Mouse (Mus musculus) liver, embryonic 16.5 days (tissue): ENCODE results near the gene Kcnk3. TPM values are rescaled to one million over a fixed set of nuclear protein-coding genes. Genes with fewer than 3 reads are reported as not detected.

Experiments
- ATAC-seq: fragments of 200-750 bp; cut with Nextera tagmentation; 2 replicates; pipeline ENCODE4 v1.8.0; 2017; ENCODE audit warnings: low read depth, mild to moderate bottlenecking, moderate number of reproducible peaks, moderate library complexity
- H3K27ac ChIP-seq: fragments of 300-500 bp; sonication (generic); 2 replicates; pipeline ENCODE4 v1.5.1; 2014; ENCODE audit warnings: mild to moderate bottlenecking, low read length
- H3K27me3 ChIP-seq: fragments of 300-500 bp; sonication (generic); 2 replicates; pipeline ENCODE4 v1.6.1; 2014; ENCODE audit warnings: low read depth, low read length, mixed read lengths; ENCODE audit not compliant: control insufficient read depth, insufficient read depth
- H3K36me3 ChIP-seq: fragments of 300-500 bp; sonication (generic); 2 replicates; pipeline ENCODE4 v1.6.1; 2014; ENCODE audit warnings: mild to moderate bottlenecking; ENCODE audit not compliant: control insufficient read depth, insufficient read depth
- H3K4me1 ChIP-seq: fragments of 300-500 bp; sonication (generic); 2 replicates; pipeline ENCODE4 v1.6.1; 2014; ENCODE audit warnings: low read depth, low read length, mixed read lengths; ENCODE audit not compliant: control insufficient read depth
- H3K4me2 ChIP-seq: fragments of 300-500 bp; sonication (generic); 2 replicates; pipeline ENCODE4 v1.6.1; 2014; ENCODE audit warnings: low read depth, low read length, mixed read lengths
- H3K4me3 ChIP-seq: fragments of 300-500 bp; sonication (generic); 2 replicates; pipeline ENCODE4 v1.5.1; 2014; ENCODE audit warnings: low read depth, mild to moderate bottlenecking, low read length
- H3K9ac ChIP-seq: fragments of 300-500 bp; sonication (generic); 2 replicates; pipeline ENCODE4 v1.6.1; 2014; ENCODE audit warnings: low read depth, low read length
- H3K9me3 ChIP-seq: fragments of 300-500 bp; sonication (generic); replicated peaks from 2 replicates; pipeline ENCODE4 v1.6.1; 2016; ENCODE audit warnings: low read length; ENCODE audit not compliant: control insufficient read depth
- WGBS: fragments of 180-500 bp; shearing (Covaris S2); extraction: QIAGEN DNeasy Blood & Tissue Kit; methylation state at CpG from one replicate; pipeline ENCODE4 v1.1.7; 2014; ENCODE audit not compliant: insufficient replicate concordance; 5-methylcytosine and 5-hydroxymethylcytosine counted together
- polyA plus RNA-seq: library from polyadenylated mRNA; unstranded; fragments of >200 nt; fragmentation: Nextera tagmentation; extraction: Ambion mirVana; gene quantifications from 2 replicates; pipeline ENCODE4 v1.2.1, GENCODE M21; 2015

Kcnk3 gene
- polyA plus RNA-seq = 0.13 and 0.47 TPM in 2 replicates

DNA sequence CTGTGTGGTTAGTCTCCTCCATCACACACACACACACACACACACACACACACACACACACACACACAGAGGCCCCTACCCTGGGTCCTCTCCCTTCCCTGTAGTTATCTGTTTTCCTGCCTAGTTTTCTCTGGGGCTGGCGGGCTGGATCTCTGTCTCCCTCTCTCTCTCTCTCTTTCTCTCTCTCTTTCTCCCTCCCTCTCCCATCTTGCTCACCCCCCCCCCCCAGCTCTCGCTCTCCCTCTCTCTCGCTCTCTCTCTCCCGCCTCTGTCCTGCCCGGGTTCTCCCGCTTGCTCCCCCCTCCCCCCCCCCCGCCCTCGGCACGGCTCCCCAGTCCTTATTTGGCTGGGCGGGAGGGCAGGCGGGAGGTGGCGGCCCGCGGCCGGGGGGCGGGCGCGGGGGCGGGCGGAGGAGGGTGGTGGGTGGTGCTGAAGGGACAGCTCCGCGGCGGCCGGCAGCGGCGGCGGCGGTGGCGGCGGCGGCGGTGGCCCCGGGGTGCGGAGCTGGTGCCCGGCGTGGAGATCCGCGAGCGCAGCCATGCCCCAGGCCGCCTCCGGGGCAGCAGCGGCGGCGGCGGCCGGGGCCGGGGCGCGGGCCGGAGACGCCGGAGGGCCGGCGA lies at the start of gene Kcnk3:
TSS of gene Kcnk3 (plus strand) at position 490 of the 620 bp plus-strand sequence.
- Histone ChIP-seq H3K4me1 (peaks cover 5% of the 10 kb centered on the region; the same call in 1 of the 2 replicates), H3K4me3 (peak within 1 kb of the TSS; percentile 38), H3K9ac (no peak within 1 kb of the TSS), H3K27ac (no peak within 1 kb of the TSS), H3K27me3 (peaks cover 46% of the 10 kb centered on the region), H3K36me3 (no peaks in the 10 kb centered on the region), H3K9me3 (no peaks in the 10 kb centered on the region), H3K4me2 (peak within 1 kb of the TSS; percentile 55)
- peak; percentile 35; the same call in 1 of the 2 replicates for ATAC-seq
- 5% methylated on average over 14 of the region's 54 CpGs for WGBS

GRCm38 (mm10) chr5:30545698-30546097 lies 42.3 kb upstream of the Kcnk3 start, which contains the start of gene Cib4:
TSS of gene Cib4 (minus strand) at chr5:30545836.
- Histone ChIP-seq H3K4me2 (no peak within 1 kb of the TSS), H3K9me3 (no peaks in the 10 kb centered on the region), H3K36me3 (no peaks in the 10 kb centered on the region), H3K4me1 (no peaks in the 10 kb centered on the region), H3K27ac (no peak within 1 kb of the TSS), H3K4me3 (no peak within 1 kb of the TSS), H3K27me3 (no peaks in the 10 kb centered on the region), H3K9ac (no peak within 1 kb of the TSS)
- ATAC-seq = no peak
- 26% methylated on average over 2 of the region's 2 CpGs for WGBS

DNA sequence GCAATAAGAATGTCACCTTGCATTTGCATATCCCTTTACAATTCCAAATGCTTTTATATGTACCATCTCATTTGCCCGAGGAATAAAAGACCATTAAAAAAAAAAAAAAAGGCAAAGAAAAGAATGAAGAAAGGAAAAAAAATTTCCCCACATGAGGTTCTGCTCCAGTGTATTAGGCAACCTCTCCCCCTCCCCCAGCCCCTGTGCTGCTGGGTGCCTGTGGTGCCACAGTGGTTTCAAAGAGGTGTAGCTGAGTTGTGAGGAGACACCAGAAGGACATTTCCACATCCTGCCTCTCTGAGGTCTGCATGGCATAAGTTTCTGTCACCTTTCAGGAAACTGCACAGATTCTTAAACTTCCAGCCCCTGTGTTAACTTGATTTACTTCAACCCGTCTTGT lies 39.3 kb upstream of the Kcnk3 start:
- H3K9ac ChIP-seq = no peak overlapping the region
- ATAC-seq = no peak

DNA sequence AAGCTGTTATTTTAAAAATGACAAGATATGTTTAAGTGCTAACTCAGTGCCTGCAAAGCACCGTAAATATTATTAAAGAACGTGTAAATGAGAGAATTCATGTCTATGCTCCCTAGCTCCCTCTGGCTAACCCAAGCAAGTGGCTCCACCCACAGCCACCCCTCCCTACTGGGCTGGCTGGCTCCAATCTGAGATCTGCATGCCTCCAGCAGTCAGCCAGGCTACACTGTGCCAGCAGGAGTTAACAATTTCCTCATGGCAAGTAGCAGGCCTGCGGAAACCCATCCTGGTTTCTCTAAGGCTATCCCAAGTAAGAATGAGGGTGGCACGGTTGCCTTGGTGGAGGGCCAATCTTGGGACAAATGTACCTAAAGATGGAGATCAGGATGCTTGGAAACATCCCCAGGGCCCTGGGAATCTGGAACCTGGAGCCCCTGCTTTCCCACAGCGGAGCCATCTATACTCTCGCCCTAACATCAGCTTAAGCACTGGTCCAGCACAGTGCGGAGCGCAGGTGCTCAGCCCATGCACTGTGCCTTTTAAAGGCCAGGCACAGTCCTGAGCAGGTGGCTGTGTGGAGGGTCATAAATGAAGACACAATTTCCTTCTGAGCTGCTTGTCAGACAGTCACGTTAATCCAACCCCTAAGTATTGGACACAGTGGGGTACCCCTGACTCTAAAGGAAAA lies 37.5 kb upstream of the Kcnk3 start:
- Histone ChIP-seq H3K9me3 (no peaks in the 10 kb centered on the region), H3K36me3 (no peaks in the 10 kb centered on the region), H3K27ac (no peak overlapping the region), H3K27me3 (no peaks in the 10 kb centered on the region), H3K4me3 (no peak overlapping the region), H3K4me2 (no peak overlapping the region), H3K9ac (no peak overlapping the region), H3K4me1 (no peaks in the 10 kb centered on the region)
- ATAC-seq = no peak
- WGBS = 52% methylated on average over 9 of the region's 9 CpGs

More for the DNA sequence above, 39.3 kb upstream of the Kcnk3 start:
- Histone ChIP-seq H3K27ac (no peak overlapping the region), H3K9me3 (no peaks in the 10 kb centered on the region), H3K36me3 (no peaks in the 10 kb centered on the region), H3K4me1 (no peaks in the 10 kb centered on the region), H3K4me2 (no peak overlapping the region), H3K4me3 (no peak overlapping the region), H3K27me3 (no peaks in the 10 kb centered on the region)
- 32% methylated on average over 2 of the region's 2 CpGs for WGBS

GRCm38 (mm10) chr5:30551022-30551638 lies 36.8 kb upstream of the Kcnk3 start:
- Histone ChIP-seq H3K9me3 (no peaks in the 10 kb centered on the region), H3K4me3 (no peak overlapping the region), H3K9ac (no peak overlapping the region), H3K36me3 (no peaks in the 10 kb centered on the region), H3K27me3 (no peaks in the 10 kb centered on the region), H3K27ac (no peak overlapping the region), H3K4me2 (no peak overlapping the region), H3K4me1 (no peaks in the 10 kb centered on the region)
- no peak for ATAC-seq
- WGBS = 61% methylated on average over 8 of the region's 8 CpGs

GRCm38 (mm10) chr5:30552006-30552405 lies 36.0 kb upstream of the Kcnk3 start:
- H3K4me2 ChIP-seq = no peak overlapping the region
- WGBS = 62% methylated on average over 6 of the region's 6 CpGs
- ATAC-seq = no peak
- no peak overlapping the region for H3K4me3 ChIP-seq
- H3K9me3 ChIP-seq = no peaks in the 10 kb centered on the region
- H3K9ac ChIP-seq = no peak overlapping the region
- no peak overlapping the region for H3K27ac ChIP-seq
- no peaks in the 10 kb centered on the region for H3K27me3 ChIP-seq
- no peaks in the 10 kb centered on the region for H3K4me1 ChIP-seq
- no peaks in the 10 kb centered on the region for H3K36me3 ChIP-seq

DNA sequence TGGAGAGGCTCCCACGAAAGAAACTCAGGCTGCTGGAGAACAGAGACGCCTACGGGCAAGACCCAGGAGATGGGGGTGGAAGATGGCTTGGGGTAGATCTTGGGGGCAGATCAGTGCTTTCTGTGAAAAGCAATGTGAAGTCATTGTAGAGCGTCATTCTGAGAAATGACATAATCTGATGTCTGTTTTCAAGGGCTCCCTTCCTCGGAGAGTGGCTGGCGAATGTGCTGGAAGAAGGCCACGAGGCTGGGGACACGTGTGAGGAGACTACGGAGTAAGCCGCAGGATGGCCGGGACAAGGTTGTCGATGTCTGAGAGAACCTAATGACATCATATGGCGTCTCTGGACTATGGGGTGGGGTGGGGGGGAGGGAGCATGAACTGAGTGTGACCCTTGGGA lies 34.0 kb upstream of the Kcnk3 start:
- 74% methylated on average over 13 of the region's 13 CpGs for WGBS
- no peak for ATAC-seq

DNA sequence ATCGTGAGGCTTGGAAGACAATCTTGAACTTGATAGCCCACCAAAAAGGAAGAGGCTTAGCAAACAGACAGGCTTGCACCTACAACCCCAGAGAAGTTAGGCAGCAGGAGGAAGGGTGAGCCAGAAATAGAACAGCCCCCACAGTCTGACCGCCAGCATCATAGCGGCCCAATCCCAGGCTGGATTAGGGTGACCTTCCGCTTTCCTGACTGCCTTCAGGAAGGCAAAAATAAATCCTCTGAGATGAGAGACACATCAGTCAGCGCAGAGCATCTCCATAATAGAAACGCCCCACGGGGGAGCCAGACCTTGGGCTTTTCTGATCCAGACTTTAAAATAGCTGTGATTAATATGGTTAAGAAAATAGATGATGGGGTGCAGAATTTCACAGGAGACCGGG lies 33.0 kb upstream of the Kcnk3 start:
- 67% methylated on average over 8 of the region's 8 CpGs for WGBS
- no peak for ATAC-seq
- no peaks in the 10 kb centered on the region for H3K27me3 ChIP-seq

More for the DNA sequence above, 34.0 kb upstream of the Kcnk3 start:
- no peak overlapping the region for H3K4me2 ChIP-seq
- H3K27me3 ChIP-seq = no peaks in the 10 kb centered on the region
- H3K9me3 ChIP-seq = no peaks in the 10 kb centered on the region
- H3K4me3 ChIP-seq = no peak overlapping the region
- no peak overlapping the region for H3K27ac ChIP-seq
- no peak overlapping the region for H3K9ac ChIP-seq
- H3K4me1 ChIP-seq = no peaks in the 10 kb centered on the region
- no peaks in the 10 kb centered on the region for H3K36me3 ChIP-seq

DNA sequence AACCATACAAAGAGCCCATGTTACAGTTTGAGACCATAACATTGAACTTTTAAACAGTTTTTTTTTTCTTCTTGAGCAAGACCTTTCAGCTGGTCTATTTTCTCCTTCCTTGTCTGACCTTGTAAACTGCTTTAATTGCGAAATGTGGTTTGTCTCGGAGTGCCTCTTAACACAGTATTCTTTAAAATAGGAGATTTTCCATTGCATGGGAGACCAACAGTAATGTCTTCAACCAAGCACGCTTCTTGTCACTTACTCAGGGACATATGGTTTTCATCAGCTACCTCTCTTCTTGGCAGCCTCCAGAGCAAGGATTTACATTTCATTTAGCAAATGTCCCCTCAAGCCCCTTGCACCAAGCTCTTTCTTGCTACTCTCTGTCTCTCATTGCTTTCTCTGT lies 31.7 kb upstream of the Kcnk3 start:
- Histone ChIP-seq H3K4me2 (no peak overlapping the region), H3K27ac (no peak overlapping the region), H3K4me3 (no peak overlapping the region), H3K9ac (no peak overlapping the region), H3K9me3 (no peaks in the 10 kb centered on the region), H3K27me3 (no peaks in the 10 kb centered on the region), H3K4me1 (no peaks in the 10 kb centered on the region), H3K36me3 (no peaks in the 10 kb centered on the region)
- 57% methylated on average over 3 of the region's 3 CpGs for WGBS
- ATAC-seq = no peak

More for the DNA sequence above, 33.0 kb upstream of the Kcnk3 start:
- Histone ChIP-seq H3K36me3 (no peaks in the 10 kb centered on the region), H3K4me1 (no peaks in the 10 kb centered on the region), H3K4me3 (no peak overlapping the region), H3K9ac (no peak overlapping the region), H3K4me2 (no peak overlapping the region), H3K27ac (no peak overlapping the region), H3K9me3 (no peaks in the 10 kb centered on the region)
